Mouse (Mus musculus) megakaryocyte, embryonic 14.5 days (primary cell): ENCODE measurements around the gene Sgcd. TPM values are rescaled to one million over a fixed set of nuclear protein-coding genes. Genes with fewer than 3 reads are reported as not detected.

Experiments
- H3K27me3 ChIP-seq: replicated peaks from 2 replicates; pipeline ENCODE3; 2012; ENCODE audit warnings: inconsistent platforms
- H3K36me3 ChIP-seq: replicated peaks from 2 replicates; pipeline ENCODE3; 2012; ENCODE audit warnings: low read length, inconsistent platforms, mixed read lengths
- H3K4me1 ChIP-seq: 2 replicates; pipeline ENCODE4 v1.6.1; 2012; ENCODE audit warnings: inconsistent platforms
- H3K4me3 ChIP-seq: replicated peaks from 2 replicates; pipeline ENCODE3; 2012; ENCODE audit warnings: moderate library complexity, mild to moderate bottlenecking, inconsistent platforms
- H3K9me3 ChIP-seq: 2 replicates; pipeline ENCODE4 v1.6.1; 2012; ENCODE audit warnings: inconsistent platforms
- FLI1 ChIP-seq: IDR thresholded peaks from 2 replicates; pipeline ENCODE4 v1.6.1; 2012; ENCODE audit warnings: low read length, inconsistent platforms, mixed read lengths
- GATA1 ChIP-seq: IDR thresholded peaks from 3 replicates; pipeline ENCODE4 v1.6.1; 2012; ENCODE audit warnings: mixed read lengths, low read length, inconsistent platforms, borderline replicate concordance
- polyA plus RNA-seq: library from polyadenylated mRNA; stranded (reverse); fragments of >175 nt; gene quantifications from 2 replicates; pipeline ENCODE4 v1.2.3, GENCODE M21; 2012; ENCODE audit warnings: low replicate concordance; ENCODE audit not compliant: insufficient read depth

Sgcd gene
- polyA plus RNA-seq, 1 experiment, result not detected

DNA sequence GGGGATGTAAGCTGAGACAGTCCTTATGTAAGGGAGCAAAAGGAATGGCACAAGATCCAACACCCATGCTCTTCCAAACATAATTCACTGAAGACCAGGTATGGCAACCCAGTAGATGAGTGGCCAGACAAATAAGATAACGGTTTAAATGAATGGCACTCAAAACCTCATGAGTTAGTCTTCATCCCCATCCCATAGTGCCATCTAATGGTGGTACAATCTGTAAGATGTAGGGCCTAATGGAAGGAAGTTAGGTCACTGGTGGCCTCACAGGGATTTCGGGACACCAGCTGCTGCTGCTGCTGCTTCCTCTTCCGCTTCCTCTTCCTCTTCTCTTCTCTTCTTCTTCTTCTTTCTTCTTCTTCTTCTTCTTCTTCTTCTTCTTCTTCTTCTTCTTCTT is 601.0 kb downstream of the Sgcd start:
- Histone ChIP-seq H3K9me3 (no peaks in the 10 kb centered on the region), H3K4me1 (peaks cover 5% of the 10 kb centered on the region; the same call in 1 of the 2 replicates), H3K36me3 (no peaks in the 10 kb centered on the region), H3K4me3 (no peak overlapping the region), H3K27me3 (no peaks in the 10 kb centered on the region)
- TF ChIP-seq FLI1 (no peak), GATA1 (no peak)

DNA sequence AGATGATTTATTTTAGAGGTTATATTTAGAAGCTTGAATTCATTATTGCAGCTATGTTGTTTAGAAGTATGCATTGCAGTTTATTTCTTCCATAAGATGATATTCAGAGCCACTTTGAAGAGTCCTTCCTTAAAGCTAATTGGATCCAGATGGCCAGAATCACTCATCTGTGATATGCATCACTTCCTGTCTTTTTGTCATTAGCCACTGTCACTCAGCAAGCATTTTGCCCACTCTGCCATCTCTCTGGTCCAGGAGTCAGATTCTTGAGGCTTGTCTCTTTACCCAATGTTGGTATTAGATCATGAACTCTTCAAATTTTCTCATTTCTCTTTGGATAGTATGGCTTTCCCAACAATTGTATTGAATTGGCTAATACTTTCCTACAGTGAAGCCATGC is 602.6 kb downstream of the Sgcd start:
- Histone ChIP-seq H3K36me3 (no peaks in the 10 kb centered on the region), H3K4me1 (peaks cover 5% of the 10 kb centered on the region; the same call in 1 of the 2 replicates), H3K27me3 (peaks cover 2% of the 10 kb centered on the region), H3K9me3 (no peaks in the 10 kb centered on the region), H3K4me3 (no peak overlapping the region)
- no peak for TF ChIP-seq GATA1
- no peak for TF ChIP-seq FLI1

DNA sequence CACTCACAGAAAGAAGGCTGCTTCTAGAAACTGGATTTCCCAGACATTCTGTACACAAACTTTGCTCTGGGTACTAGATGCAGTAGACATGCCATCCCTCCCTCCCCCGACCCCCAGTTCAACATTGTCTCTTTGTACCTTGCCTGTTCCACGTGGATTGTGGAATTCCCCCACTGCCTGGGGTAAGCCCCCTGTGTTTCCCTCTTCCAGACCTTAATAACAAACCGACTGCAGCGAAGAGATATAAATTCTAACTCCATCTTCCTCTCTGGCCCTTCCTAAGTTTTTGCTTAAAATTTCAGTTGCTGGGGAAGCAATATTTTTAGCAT is 609.2 kb downstream of the Sgcd start:
- peaks cover 12% of the 10 kb centered on the region for H3K27me3 ChIP-seq
- TF ChIP-seq FLI1 (no peak), GATA1 (no peak)
- no peaks in the 10 kb centered on the region for H3K36me3 ChIP-seq
- no peak overlapping the region for H3K4me3 ChIP-seq
- peaks cover 12% of the 10 kb centered on the region for H3K4me1 ChIP-seq
- H3K9me3 ChIP-seq, result no peaks in the 10 kb centered on the region

DNA sequence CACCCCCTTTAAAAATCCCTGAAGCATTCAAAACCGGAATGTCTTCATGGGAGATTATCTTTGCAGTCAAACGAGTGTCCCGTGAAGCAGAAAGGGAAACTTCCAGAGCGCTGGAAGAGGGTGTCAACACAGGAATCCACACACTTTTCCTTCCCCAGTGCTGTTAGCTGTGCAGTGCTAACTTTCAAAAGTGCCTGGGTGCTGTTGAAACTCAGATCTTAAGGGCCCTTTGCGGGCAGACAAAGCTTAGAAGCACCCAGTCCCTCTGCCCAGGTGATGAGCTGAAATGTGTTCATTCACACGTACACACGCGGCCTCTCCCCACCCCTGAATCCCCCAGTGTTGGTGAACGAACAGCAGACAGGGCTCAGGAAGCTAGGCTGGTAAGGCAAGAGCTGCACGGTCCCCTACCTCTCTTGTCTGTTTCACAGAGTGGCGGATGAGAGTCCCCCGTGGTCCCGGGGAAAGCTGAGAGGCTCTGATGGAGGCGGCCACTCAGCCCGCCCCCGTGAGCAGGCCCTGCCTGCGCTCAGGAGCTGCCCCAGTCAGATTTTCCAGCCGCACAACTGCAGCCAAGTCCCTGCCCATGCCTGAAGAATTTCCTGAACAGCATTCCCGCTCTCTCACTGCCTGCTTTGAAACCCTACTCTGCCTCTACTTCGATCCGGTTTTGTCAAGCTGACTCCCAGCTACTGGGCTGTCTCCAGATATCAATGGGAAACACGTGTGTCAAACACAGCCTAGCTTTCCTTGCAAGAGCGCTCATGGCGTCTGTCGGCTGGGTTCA is 609.7 kb downstream of the Sgcd start:
- Histone ChIP-seq H3K4me1 (peaks cover 12% of the 10 kb centered on the region), H3K36me3 (no peaks in the 10 kb centered on the region), H3K9me3 (no peaks in the 10 kb centered on the region), H3K4me3 (peak overlapping the region; percentile 77), H3K27me3 (peaks cover 12% of the 10 kb centered on the region)
- no peak for TF ChIP-seq GATA1
- TF ChIP-seq FLI1, result no peak

DNA sequence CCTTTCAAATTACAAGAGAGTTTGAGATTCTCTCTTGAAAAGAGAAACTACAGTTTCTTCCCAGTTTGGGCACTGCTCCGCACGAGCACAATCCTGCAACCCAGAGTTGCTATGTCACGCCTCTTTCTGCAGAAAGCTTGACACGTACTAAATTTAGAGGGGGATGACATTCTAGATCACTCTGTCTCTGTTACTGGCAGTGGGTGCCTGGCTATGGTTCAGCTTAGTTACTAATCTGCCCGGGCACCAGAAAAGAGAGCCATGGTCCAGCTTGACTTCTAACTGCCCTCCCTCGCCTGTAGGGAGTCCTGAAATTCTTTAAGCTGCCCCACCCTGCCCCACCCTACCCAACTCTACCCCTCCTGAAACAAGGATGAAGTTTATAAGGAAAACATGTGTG is 611.3 kb downstream of the Sgcd start:
- Histone ChIP-seq H3K36me3 (no peaks in the 10 kb centered on the region), H3K4me1 (peaks cover 12% of the 10 kb centered on the region), H3K27me3 (peaks cover 12% of the 10 kb centered on the region), H3K4me3 (no peak overlapping the region), H3K9me3 (no peaks in the 10 kb centered on the region)
- TF ChIP-seq FLI1 (no peak), GATA1 (no peak)

DNA sequence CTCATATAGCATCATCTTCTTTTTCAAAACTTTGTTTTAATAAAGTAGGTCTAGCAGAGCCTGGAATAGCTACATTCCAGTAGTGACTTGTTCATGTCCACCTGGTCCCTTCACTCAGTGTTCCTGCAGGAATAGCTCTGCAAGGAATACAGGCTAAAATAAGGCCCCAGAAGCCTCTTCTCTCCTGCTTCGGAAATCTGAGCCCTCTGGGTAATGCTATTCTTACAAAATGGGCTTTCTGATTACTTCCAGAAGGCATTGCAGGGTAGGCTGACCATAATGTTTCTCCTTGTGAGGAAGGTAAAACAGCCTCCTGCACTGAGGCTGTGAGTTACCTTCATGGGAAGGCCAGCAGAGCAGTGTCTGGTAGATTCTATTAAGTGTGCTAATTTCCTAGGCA is 611.9 kb downstream of the Sgcd start:
- Histone ChIP-seq H3K4me3 (no peak overlapping the region), H3K36me3 (no peaks in the 10 kb centered on the region), H3K4me1 (peaks cover 12% of the 10 kb centered on the region), H3K9me3 (no peaks in the 10 kb centered on the region), H3K27me3 (peaks cover 10% of the 10 kb centered on the region)
- TF ChIP-seq GATA1, result no peak

DNA sequence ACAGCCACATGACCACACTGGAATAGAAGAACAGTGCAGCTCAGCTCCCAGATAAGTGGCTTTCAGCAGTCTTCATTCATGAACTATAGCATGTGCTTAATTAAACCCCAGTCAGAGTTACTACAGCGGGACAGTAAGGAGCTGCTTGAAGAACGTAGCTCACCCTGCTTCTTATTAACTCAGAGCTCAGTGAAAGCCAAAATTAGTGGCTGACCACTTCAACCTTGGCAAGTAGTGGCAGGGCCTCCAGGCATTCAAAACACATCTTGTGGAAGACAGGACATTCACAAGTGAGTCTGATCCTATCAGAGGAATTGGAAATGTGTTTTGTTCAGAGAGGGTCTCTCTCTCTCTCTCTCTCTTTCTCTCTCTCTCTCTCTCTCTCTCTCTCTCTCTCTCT is 617.2 kb downstream of the Sgcd start:
- H3K4me1 ChIP-seq, result no peaks in the 10 kb centered on the region
- H3K36me3 ChIP-seq, result no peaks in the 10 kb centered on the region
- TF ChIP-seq GATA1 (no peak), FLI1 (no peak)
- peaks cover 4% of the 10 kb centered on the region; the same call in 1 of the 2 replicates for H3K9me3 ChIP-seq
- no peaks in the 10 kb centered on the region for H3K27me3 ChIP-seq
- H3K4me3 ChIP-seq, result no peak overlapping the region

DNA sequence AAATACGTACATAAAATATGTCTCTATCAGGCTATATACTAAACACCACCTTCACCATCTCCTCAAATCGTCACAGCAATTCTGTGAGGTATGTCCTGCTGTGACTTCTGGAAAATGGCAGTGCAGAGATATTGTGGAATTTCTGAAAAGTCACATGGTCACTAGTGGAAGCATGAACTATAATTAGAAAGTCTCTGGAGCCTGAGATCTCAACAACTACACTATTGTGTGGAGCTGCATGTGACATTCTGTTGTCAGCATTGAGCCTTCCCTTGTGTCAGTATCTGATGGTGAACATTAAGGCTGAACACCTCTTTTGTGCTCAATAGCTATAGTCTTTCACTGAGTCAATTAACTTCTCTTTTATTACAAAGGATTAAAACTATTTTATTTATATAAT is 637.2 kb downstream of the Sgcd start:
- H3K4me1 ChIP-seq, result no peaks in the 10 kb centered on the region
- H3K36me3 ChIP-seq, result no peaks in the 10 kb centered on the region
- H3K27me3 ChIP-seq, result no peaks in the 10 kb centered on the region
- H3K9me3 ChIP-seq, result no peaks in the 10 kb centered on the region
- no peak overlapping the region for H3K4me3 ChIP-seq
- TF ChIP-seq GATA1 (no peak), FLI1 (no peak)

DNA sequence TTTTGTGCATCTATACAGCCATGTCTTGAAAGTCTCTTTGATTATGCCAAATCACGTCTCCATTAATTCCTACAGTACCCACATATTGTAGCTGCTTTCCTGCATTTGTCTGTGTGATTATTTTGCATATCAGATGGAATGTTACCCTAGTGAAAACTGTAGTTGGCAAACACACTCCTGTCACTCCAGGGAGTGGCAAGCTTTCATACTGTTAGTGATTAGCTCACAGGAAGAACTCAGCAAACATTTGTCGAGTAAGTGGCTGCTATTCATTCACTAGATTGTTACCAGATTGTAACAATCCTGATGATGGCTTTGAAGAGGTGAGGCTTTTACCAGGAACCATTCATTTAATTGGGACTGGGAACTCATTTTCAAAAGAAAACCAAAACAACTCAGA is 645.3 kb downstream of the Sgcd start:
- Histone ChIP-seq H3K4me1 (no peaks in the 10 kb centered on the region), H3K36me3 (no peaks in the 10 kb centered on the region), H3K4me3 (no peak overlapping the region), H3K27me3 (peaks cover 2% of the 10 kb centered on the region), H3K9me3 (no peaks in the 10 kb centered on the region)
- TF ChIP-seq FLI1, result no peak
- no peak for TF ChIP-seq GATA1

DNA sequence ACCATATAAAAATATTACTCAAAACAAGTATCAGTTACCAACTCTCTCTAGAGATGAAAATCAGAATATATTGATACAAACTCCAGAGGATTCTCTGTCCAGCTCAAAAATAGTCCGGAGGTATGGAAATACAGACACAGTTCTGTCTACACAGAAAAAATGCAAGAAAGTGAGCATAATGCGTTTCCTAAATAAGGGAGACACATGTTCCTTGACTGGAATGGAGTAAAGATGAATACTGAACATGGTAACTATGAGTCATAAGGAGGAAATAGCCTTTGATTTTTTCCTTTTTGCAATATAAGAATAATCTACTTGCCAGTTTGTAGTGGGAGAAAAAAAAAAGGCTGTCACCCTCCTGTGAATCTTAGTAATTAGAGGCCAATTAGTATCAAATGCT is 655.1 kb downstream of the Sgcd start:
- H3K4me3 ChIP-seq, result no peak overlapping the region
- H3K9me3 ChIP-seq, result peaks cover 6% of the 10 kb centered on the region; the same call in 1 of the 2 replicates
- H3K27me3 ChIP-seq, result peaks cover 2% of the 10 kb centered on the region
- TF ChIP-seq GATA1 (no peak), FLI1 (no peak)
- 0 out of 2 replicates have a peak, but pooled peaks cover 3% of the 10 kb centered on the region for H3K4me1 ChIP-seq
- H3K36me3 ChIP-seq, result no peaks in the 10 kb centered on the region
